Mouse (Mus musculus): ENCODE results near the gene Iqcf6.
A peak's percentile ranks its signal among the peaks of the same experiment; 100 is the strongest.
"Not testable (repeated sequence)": the region's sequence is repeated elsewhere in the genome, so short reads cannot be mapped to it uniquely, and the experiment has no call there.

The Iqcf6 gene

DNA sequence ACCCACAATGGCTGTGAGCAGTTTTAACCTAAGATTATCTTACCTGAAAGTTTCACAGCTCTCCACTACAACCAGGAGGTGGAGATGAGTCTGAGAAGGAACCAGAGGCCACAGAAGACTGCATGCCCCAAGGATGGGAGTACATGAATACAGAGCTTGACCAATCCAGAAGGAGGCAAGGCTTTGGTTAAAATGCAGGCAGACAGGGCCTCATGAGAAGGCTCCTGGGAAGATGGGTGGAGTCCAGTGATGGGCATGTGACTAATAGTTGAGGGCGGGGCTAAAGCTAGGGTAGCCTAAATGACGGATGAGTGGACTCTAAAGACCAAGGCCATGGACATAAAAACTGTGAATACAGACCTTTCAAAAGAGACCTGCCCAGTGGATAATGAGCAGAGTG, at the start of gene Iqcf6:
Gene Iqcf6, plus strand, starts transcription at position 301 of the 400 bp plus-strand sequence.
- no peak for DNase-seq

DNA sequence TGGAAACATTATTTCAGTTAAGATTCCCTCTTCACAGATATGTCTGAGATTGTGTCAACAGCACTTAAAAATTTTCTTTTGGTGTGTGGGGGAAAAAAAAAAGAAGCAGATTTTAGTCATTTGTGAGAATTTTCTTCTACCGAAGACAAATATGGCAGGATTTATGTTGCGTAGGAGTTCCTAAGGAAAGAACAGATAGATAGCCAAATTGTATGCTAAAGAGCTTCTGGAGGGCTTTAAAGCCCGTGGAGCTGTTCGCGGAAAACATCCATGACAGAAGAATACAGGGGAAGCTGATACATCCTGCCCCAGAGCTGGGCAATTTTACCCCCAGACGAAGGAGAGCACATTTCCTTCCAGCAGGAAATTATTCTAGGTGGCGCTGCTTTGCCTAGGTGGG, 46.4 kb upstream of the Iqcf6 start:
- no peak for DNase-seq

DNA sequence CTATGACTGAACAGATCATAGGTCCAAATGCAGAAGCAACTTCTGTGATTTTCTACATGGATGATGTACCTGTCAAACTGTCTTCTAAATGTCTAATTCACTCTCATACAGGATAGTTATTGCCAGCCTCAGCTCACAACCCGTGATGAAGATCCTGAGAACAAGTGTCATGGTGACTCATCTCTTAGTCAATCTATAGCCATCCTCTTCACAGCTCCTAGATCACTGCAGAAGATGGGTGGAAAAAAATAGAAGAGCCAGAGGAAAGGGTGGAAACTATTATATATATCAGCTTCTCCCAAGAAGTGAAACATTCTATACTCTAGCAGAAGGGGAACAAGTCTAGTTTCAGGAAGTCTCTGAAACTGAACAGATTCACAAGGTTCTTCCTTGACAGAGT, 43.8 kb upstream of the Iqcf6 start:
- no peak for DNase-seq

DNA sequence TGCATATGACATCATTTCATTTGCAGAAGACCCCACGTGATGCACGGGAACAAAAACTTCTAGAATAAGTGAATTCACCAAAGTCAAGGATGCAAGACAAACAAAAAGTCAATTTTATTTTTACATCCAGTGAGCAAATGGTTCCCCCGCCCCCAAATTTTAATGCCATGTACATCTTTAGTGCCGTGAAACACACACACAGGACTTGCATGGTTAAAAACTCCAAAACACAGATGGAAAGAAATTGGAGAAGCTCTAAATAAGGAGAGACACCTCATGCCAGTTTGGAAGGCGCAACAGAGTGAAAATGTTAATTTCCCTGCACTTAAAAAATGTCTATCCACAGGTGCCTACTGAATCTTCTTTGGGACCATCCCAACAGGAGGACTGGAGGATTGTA, 34.2 kb upstream of the Iqcf6 start:
- DNase-seq = no peak

DNA sequence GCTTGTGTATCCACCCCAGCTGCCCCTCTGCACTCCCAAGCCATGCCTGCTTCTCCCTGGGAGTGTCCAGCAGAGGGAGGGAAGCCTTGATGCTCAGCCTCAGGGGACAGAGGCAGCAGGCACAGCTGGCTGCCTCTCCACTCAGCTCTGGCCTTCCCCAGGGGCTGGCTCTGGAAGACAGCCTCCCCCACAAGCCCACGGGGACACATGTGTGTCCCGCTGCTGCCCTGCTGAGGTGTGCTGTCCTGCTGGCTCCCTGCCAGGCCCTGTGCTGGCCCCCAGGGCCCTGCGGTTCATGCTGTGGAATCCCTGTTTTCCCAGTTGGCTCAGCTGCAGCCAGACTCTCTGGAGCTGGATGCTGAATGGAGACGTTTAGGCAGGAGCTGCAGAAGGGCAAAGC, 31.0 kb upstream of the Iqcf6 start:
- not testable (repeated sequence) for DNase-seq

DNA sequence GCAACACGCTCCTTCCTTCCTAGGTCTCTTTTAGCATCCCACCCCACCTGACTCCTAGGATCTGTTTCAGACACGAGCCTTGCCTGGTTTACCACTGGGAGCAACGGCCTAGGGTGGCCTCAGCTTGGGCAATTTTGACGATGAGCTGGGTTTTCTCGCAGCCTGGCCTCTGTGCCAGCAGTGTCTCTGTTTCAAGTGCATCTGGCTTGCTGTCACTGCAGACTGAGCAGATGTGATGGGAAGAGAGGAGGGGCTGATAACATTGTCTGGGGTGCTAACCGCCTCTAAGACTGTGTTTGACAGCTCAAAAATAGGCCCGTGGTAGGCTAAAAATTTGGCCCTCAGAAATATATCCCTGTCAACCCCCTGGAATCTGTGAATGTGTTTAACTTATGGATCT, 30.5 kb upstream of the Iqcf6 start:
- DNase-seq = no peak

DNA sequence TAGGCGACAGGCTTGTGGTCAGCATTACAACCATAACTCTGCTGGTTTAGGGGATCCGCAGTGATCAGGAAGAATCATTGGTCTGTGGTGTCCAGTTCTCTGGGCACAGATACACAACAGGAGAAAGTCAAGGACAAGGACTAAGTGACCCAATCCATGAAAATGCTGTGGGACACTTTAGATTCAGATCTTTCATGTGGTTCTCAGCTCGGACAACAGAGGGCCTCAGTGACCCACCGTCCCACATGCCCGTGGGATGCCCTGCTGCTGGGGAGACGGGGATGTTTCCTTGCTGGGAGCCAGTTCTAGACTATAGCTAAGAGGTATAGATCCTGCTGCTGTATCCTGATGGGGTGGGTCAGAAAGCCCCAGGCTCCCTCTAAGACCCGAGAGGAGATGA, 27.9 kb upstream of the Iqcf6 start:
- DNase-seq = no peak

DNA sequence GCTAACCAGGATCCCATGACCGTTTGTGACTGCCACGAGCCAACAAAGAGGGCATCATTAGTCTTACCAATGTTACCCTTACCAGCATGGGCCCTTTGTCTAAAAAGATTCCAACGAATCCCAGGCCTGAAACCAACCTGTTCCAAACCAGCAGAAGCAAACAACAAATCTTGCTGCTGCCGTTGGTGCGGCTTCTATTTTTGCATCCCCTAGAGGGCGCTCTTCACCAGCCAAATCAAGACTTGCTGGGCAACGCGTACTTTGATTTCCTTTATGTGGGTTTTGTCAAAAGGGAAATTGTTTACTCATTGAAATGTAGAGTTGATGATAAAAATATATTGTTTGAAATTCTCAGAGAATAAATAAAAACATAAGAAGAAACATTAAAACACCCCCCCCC, 25.8 kb upstream of the Iqcf6 start:
- no peak for DNase-seq

DNA sequence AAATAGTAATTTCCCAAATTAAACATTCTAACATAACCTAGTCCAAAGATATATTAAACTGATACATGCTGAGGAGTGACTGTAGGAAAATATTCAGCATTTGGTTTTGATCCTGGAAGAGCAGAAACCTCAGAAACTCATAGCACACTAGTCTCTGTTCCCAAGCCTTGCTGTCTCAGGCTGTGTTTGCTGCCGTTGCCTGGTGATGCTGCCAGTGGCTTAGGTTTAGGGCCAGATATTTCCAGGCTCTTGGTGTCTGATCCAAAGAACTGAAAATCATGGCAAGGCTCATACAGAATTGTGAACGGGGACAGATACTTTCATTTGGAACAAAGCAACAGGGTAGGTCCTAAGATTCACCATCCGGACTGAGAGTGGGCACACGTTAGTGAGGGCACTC, 15.7 kb upstream of the Iqcf6 start:
- DNase-seq = no peak

DNA sequence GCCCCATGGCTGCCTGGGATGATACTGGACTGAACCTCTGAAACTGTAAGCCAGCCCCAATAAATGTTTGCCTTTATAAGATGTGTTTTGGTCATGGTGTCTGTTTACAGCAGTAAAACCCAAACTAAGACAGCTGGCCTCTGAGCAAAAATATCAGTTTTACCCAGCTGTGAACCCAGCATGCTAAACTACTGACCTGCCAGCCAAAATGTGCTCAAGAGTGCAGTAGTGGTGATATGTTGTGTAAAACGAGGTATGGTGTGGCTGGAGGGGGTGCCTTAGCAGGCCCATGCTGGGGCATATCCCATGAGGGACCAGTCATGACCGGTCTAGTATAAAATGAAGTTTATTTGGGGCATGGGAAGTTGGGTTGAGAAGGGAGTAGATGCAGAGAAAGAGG, 12.4 kb upstream of the Iqcf6 start:
- DNase-seq = no peak

DNA sequence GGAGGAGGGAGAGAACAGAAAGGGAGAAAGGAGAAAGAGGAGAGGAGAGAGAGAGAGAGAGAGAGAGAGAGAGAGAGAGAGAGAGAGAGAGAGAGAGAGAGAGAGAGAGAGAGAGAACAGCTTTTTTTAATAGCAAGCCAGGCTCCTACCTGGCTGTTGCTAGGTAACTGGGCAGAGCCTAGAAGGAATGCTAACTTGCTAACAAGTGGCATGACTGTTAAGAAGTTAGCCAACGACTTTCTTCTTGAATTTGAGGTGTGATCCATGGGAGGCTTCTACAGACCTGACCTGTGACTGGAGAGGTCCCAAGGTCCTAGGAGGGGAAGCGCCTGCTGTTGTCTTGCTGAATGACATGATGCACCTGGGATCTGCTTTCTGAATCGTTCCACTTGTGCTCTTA, 11.8 kb upstream of the Iqcf6 start:
- no peak for DNase-seq

DNA sequence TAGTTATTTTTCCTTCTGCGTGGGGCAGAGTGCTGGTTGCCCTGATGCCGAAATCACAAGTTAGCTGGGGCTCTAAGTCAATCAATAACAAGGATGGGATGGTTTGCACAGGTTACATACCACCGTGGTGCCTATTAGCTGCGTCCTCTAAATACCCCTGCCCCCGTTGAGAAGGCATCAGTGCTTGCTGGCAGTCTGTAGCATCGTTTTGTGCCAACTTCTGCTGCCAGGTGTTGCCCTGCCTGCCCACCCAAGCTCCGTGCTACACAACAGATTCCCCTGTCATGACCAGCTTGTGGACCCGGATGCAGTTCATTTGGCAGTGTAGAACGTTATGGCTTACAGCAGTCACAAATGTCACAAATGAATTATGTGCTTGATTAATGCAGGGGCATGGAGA, 10.1 kb upstream of the Iqcf6 start:
- no peak for DNase-seq

DNA sequence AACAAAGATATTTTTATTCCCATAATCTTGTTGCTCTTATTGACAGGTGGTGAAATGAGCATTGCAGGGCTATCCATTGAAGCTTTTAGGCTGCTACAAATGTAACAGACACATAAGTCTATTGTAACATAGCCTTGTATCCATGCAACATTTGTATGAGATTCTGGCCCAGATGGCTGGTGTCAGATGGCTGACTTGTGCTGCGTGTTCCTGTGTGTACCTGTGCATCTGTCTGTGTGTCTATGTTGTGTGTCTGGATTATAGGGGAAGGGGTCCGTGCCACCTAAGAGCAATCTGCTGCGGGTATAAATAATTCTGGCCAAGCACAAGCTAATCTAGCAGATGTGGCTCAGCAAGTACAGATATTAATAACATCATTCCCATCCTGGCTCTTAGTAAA, 8.9 kb upstream of the Iqcf6 start:
- no peak for DNase-seq

DNA sequence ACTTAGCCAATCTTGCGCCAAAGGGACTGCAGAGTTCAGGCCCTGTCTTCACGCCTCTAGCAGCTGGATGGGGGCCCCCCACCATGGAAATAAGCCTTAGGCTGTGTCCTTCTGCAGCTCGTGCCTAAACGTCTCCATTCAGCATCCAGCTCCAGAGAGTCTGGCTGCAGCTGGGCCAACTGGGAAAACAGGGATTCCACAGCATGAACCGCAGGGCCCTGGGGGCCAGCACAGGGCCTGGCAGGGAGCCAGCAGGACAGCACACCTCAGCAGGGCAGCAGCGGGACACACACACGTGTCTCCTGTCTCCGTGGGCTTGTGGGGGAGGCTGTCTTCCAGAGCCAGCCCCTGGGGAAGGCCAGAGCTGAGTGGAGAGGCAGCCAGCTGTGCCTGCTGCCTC, 1.4 kb downstream of the Iqcf6 start:
- DNase-seq = not testable (repeated sequence)

DNA sequence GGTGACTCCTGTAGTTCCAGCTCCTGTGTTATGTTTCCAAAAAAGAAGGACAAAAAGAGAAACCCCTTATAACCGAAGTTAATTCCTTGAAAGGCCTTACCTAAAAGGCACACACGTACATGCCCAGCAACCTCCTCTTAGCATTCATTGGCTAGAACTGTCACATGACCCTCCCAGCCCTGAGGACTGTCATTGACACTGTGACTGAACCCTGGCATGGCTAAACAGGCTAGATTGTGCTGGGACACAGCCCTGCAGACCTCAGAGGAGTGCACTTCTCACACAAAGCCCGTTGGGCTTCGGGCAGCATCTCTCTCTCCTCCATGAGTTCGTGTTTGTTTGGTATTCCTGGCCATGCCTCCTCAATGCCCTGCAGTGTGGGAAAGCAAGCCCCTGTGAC, 5.8 kb downstream of the Iqcf6 start:
- no peak for DNase-seq

DNA sequence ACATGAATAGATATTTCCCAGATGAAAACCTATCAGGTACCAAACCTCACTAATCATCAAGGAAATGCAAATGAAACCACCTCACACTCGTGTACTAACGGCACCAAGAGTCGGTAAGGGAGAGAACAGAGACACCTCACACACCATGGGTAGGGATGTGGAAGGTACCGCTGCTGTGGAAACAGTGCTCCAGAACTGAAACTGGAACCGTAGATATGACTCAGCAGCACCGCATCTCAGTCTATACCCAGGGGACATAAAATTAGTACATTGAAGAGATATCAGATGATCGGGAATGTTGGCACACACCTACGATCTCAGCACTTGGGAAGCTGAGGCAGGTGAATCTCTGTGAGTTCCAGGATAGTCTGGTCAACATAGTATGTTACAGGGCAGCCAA, 11.8 kb downstream of the Iqcf6 start:
- no peak for DNase-seq

DNA sequence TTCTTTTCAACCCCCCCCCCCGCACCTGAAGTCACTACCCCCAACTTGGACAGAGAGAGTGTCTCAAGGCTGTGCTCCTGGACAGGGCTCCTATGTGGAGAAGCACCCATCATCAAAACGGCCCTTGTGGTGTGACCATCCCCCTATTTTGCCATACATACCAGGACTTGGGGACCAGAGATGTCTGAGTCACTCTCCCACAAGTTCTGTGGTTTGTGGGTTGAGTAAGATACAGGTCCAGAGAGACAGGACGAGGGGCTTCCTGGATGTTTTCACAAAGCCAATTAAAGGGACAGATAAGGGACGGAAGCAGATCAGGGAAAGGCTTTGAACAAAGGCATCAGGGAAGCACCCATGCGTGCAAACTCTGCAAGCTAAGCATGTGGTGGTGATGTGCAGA, 15.0 kb downstream of the Iqcf6 start:
- no peak for DNase-seq

DNA sequence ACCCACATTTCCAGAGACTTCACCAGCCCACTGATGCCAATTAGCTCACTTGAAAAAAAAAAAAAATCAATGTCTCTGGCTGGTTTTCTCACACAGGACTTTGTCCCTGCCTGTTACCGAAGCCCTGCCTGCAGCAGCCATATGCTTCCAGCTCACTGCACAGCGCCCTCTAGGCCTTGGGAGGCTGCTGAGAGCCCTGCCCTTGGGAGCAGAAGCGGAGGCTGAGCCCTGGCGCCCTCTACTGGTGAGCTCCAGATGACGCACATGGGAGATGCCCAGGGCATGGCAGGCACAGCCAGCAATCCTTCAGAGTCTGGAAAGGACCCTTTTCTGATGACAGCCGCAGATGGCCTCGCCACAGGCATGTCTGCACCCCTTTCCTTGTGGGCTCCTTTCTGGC, 16.7 kb downstream of the Iqcf6 start:
- peak; percentile 41 for DNase-seq

DNA sequence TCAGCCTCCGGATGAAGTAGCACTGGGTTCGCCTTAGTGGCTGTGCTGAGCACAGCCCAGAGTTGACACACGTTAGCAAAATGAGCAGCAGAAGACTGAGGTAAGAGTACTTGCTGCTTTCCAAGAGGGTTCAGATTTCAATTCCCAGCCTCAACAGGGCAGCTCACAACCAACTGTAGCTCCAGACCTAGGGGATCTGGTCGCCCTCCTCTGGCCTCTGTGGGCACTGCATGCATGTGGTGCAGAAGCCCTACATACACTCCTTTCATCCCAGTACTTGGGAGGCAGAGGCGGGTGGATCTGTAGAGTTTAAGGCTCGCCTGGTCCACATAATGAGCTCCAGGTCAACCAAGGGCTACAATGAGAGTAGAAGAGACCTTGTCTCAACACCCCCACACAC, 17.4 kb downstream of the Iqcf6 start:
- DNase-seq = no peak

DNA sequence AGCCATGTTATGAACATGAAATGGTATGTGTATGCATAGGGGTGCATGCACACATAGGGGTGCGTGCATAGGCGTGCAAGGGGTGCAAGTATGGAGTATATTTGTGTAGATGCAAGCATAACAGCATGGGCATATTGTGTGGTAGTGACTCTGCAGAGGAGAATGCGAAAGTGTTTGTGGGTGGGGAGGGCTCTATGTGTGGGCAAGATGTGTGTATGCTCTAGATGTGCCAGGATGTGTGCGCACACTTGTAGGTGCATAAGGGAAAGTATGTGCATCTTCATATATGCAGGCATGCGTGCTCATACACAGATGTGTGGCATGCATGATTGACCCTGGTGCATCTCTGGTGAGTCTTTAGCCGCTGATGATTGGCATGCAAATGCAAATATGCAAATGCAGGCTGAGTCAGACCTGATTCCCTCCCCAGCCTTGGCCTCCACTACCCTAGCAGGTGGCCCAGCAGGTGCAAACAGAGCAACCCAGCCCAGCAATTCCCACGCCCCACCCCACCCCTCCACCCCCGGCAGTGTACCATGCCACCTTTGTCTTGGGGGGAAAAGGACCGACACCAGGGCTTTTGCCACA, 19.4 kb downstream of the Iqcf6 start:
- DNase-seq = no peak

DNA sequence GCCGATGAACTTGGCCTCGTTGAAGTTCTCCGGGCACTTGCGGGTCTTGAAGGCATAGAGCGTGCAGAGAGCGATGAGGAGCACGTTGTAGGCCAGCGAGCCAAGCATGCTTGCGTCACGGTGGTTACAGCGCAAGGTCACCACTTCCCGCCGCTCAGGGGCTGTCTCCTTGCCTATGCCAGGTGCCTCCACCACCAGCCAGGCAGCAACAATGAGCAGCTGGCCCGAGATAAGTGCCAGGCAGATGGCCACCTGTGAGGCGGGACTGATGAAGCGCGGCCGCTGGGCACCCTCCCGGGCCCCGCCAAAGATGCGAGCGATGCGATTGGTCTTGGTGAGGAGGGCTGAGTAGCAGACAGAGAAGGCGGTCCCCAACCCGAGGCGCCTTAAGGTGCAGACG, 20.8 kb downstream of the Iqcf6 start:
- no peak for DNase-seq

DNA sequence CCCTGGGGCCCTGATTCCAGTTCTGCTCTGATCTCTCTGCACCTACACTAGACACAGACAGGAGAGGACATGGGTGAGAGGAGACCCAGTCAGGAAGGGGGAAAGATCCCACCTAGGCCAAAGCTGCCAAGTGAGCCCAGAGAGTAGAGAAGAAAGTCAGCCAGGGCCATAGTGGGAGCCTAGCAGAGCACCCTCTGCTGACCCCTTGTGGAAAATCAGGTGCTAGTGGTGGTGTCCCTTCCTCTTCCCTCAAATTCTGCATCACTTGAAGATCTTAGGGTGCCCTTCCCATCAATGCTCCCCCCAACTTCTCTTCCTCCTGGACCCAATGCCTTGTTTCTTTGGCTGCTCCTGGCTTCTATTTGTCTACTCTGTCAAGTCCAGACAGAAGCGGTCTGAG, 26.3 kb downstream of the Iqcf6 start:
- DNase-seq = no peak

DNA sequence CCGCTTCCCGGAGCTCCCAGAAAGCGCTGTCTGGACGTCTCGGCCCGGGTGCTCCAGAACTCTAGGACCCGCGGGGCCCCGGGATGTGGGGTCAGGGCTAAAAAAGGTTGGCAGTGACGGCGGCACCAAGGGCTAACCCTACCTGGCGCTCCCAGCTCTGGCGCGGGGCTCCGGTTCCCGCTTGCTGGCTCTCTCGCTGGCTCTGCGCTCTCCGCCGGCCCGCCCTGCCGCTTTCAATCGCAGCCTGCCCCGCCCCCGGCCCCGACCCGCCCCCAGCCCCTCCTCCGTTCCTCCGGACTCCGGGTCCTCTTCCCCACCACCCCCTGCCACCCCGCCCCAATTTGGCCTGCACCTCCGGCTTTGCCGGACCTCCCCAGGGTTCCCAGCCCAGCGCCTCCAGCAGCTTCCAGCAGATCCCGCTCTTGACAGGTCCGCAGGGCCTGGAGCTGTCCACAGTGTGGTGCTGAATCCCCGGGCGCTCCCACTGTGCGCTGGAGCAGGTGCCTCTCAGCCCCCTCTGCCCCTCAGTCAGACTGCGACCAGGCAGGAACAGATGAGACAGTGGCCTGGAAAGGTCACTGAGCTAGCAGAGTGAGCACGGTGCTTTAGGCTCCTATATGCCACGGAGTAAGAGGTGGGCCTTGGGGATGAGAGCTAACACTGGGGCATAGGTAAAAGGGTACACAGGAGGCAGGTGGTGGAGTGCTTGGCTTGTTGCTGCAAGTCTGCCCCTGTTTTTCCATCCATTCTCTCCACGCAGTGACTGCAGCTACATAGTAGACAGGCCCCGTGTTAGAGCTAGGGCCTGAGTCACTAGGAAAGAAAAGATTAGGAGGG, 29.7 kb downstream of the Iqcf6 start, which contains the start of gene Grm2:
Gene Grm2, minus strand, starts transcription at position 199 of the 837 bp plus-strand sequence.
- DNase-seq = no peak

DNA sequence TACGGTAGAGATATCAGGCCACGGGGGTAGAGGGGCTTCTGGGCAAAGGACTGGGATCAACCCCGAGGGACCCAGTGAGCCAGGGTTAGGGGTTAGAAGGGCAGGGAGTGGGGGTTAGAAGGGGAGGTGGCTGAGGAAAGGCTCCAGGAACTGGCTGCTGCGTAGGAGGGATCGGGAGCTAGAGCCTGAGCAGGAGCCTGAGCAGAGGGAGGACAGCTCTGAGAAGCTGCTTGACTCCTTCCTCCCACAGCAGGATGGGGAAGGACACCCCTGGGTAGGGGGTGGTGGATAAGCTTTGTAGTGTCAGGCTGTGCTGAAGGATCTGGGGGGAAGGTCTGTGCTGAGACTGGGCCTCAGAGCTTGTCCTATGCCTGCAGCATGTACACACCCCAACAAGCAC, 30.4 kb downstream of the Iqcf6 start:
- no peak for DNase-seq

DNA sequence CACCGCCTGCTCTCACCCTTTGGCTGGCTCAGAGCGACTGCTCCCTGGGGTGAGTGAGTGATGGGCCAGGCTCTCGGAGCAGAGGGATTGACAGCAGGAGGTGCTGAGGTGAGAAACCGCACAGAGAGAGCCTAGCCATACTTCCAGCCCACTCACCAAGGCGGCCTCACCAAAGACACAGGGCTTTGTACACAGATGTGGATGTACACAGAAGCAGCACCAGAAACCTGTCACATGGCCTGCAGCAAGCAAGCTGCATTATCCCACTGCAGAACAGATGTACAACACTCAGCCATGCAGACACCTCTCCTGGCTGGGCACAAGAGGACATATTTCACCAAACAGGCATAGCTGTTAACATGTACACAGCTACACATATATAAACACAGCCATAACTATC, 31.2 kb downstream of the Iqcf6 start:
- DNase-seq = no peak

All from thymus, adult 18-20 months (tissue).